Mouse (Mus musculus): ENCODE measurements around the gene Lurap1. TPM values are rescaled to one million over a fixed set of nuclear protein-coding genes. Genes with fewer than 3 reads are reported as not detected.

Lurap1 gene
- polyA plus RNA-seq, 1 experiment from 2014 or later: 3.3 TPM

GRCm38 (mm10) chr4:116134990-116135389, 16.1 kb downstream of the Lurap1 start:
- 17% methylated on average over 2 of the region's 2 CpGs for WGBS
- Histone ChIP-seq H3K4me3 (no peak overlapping the region), H3K36me3 (no peaks in the 10 kb centered on the region), H3K9ac (no peak overlapping the region), H3K27ac (no peak overlapping the region), H3K9me3 (no peaks in the 10 kb centered on the region), H3K4me1 (peaks cover 4% of the 10 kb centered on the region; the same call in 1 of the 2 replicates), H3K27me3 (no peaks in the 10 kb centered on the region), H3K4me2 (no peak overlapping the region)
- no peak for ATAC-seq (ENCODE audit: borderline replicate concordance, extremely low read depth, low FRiP score, low TSS enrichment)

GRCm38 (mm10) chr4:116133126-116133525, 18.0 kb downstream of the Lurap1 start:
- Histone ChIP-seq H3K4me3 (no peak overlapping the region), H3K4me1 (peaks cover 4% of the 10 kb centered on the region; the same call in 1 of the 2 replicates), H3K9me3 (no peaks in the 10 kb centered on the region), H3K9ac (no peak overlapping the region), H3K36me3 (no peaks in the 10 kb centered on the region), H3K4me2 (no peak overlapping the region), H3K27me3 (no peaks in the 10 kb centered on the region), H3K27ac (no peak overlapping the region)
- no peak for ATAC-seq (ENCODE audit: borderline replicate concordance, extremely low read depth, low FRiP score, low TSS enrichment)
- 83% methylated on average over 4 of the region's 4 CpGs for WGBS

GRCm38 (mm10) chr4:116127956-116128355, 23.2 kb downstream of the Lurap1 start:
- Histone ChIP-seq H3K4me1 (peaks cover 14% of the 10 kb centered on the region), H3K27me3 (no peaks in the 10 kb centered on the region), H3K4me3 (no peak overlapping the region), H3K4me2 (no peak overlapping the region), H3K9me3 (no peaks in the 10 kb centered on the region), H3K36me3 (no peaks in the 10 kb centered on the region), H3K27ac (no peak overlapping the region), H3K9ac (no peak overlapping the region)
- no peak for ATAC-seq (ENCODE audit: borderline replicate concordance, extremely low read depth, low FRiP score, low TSS enrichment)
- WGBS: 75% methylated on average over 6 of the region's 6 CpGs

- no peaks in the 10 kb centered on the region for H3K9me3 ChIP-seq
- H3K36me3 ChIP-seq: no peaks in the 10 kb centered on the region
- no peaks in the 10 kb centered on the region for H3K27me3 ChIP-seq
- H3K27ac ChIP-seq: no peak overlapping the region
- no peak overlapping the region for H3K4me3 ChIP-seq
- no peak overlapping the region for H3K9ac ChIP-seq
- peaks cover 20% of the 10 kb centered on the region for H3K4me1 ChIP-seq
- H3K4me2 ChIP-seq: no peak overlapping the region
- no peak for ATAC-seq (ENCODE audit: borderline replicate concordance, extremely low read depth, low FRiP score, low TSS enrichment)
- WGBS: 93% methylated on average over 4 of the region's 4 CpGs
Measured at GRCm38 (mm10) chr4:116125803-116126386, 25.2 kb downstream of the Lurap1 start.

GRCm38 (mm10) chr4:116123602-116124519, 27.3 kb downstream of the Lurap1 start, which contains the start of the genes Rad54l and Pomgnt1:
TSS of gene Rad54l (minus strand) at chr4:116123690.
TSS of gene Pomgnt1 (plus strand) at chr4:116123840.
- peaks cover 20% of the 10 kb centered on the region for H3K4me1 ChIP-seq
- no peaks in the 10 kb centered on the region for H3K9me3 ChIP-seq
- ATAC-seq (ENCODE audit: borderline replicate concordance, extremely low read depth, low FRiP score, low TSS enrichment): peak; percentile 96
- H3K36me3 ChIP-seq: 0 out of 2 replicates have a peak, but pooled peaks cover under 1% of the 10 kb centered on the region
- no peaks in the 10 kb centered on the region for H3K27me3 ChIP-seq
- peak within 1 kb of the TSS; percentile 56 for H3K9ac ChIP-seq
- H3K27ac ChIP-seq: peak within 1 kb of the TSS; percentile 66
- 4% methylated on average over 24 of the region's 24 CpGs for WGBS
- H3K4me2 ChIP-seq: peak within 1 kb of the TSS; percentile 68
- peak within 1 kb of the TSS; percentile 59 for H3K4me3 ChIP-seq

- Histone ChIP-seq H3K9ac (peak overlapping the region; percentile 53), H3K36me3 (0 out of 2 replicates have a peak, but pooled peaks cover 5% of the 10 kb centered on the region), H3K27ac (no peak overlapping the region), H3K4me1 (peaks cover 20% of the 10 kb centered on the region), H3K4me3 (peak overlapping the region; percentile 59), H3K4me2 (peak overlapping the region; percentile 68), H3K27me3 (no peaks in the 10 kb centered on the region), H3K9me3 (no peaks in the 10 kb centered on the region)
- 0% methylated on average over 1 of the region's 1 CpGs for WGBS
- ATAC-seq (ENCODE audit: borderline replicate concordance, extremely low read depth, low FRiP score, low TSS enrichment): no peak
Measured at GRCm38 (mm10) chr4:116122762-116123161, 28.4 kb downstream of the Lurap1 start.

GRCm38 (mm10) chr4:116111486-116111885, 39.7 kb downstream of the Lurap1 start:
- no peak overlapping the region for H3K27ac ChIP-seq
- H3K9me3 ChIP-seq: no peaks in the 10 kb centered on the region
- peaks cover 15% of the 10 kb centered on the region for H3K36me3 ChIP-seq
- no peaks in the 10 kb centered on the region for H3K27me3 ChIP-seq
- H3K4me1 ChIP-seq: no peaks in the 10 kb centered on the region
- H3K4me3 ChIP-seq: no peak overlapping the region
- ATAC-seq (ENCODE audit: borderline replicate concordance, extremely low read depth, low FRiP score, low TSS enrichment): no peak
- WGBS: 86% methylated on average over 2 of the region's 2 CpGs
- no peak overlapping the region for H3K4me2 ChIP-seq
- H3K9ac ChIP-seq: no peak overlapping the region

- no peaks in the 10 kb centered on the region for H3K27me3 ChIP-seq
- no peak overlapping the region for H3K4me3 ChIP-seq
- no peak overlapping the region for H3K4me2 ChIP-seq
- no peak overlapping the region for H3K27ac ChIP-seq
- H3K4me1 ChIP-seq: no peaks in the 10 kb centered on the region
- 88% methylated on average over 6 of the region's 6 CpGs for WGBS
- peaks cover 15% of the 10 kb centered on the region; the same call in 1 of the 2 replicates for H3K36me3 ChIP-seq
- ATAC-seq (ENCODE audit: borderline replicate concordance, extremely low read depth, low FRiP score, low TSS enrichment): no peak
- no peak overlapping the region for H3K9ac ChIP-seq
- no peaks in the 10 kb centered on the region for H3K9me3 ChIP-seq
Measured at GRCm38 (mm10) chr4:116110695-116111094, 40.4 kb downstream of the Lurap1 start.

- Histone ChIP-seq H3K27me3 (no peaks in the 10 kb centered on the region), H3K36me3 (peaks cover 32% of the 10 kb centered on the region), H3K27ac (no peak overlapping the region), H3K9me3 (no peaks in the 10 kb centered on the region), H3K4me2 (no peak overlapping the region), H3K9ac (no peak overlapping the region), H3K4me1 (no peaks in the 10 kb centered on the region), H3K4me3 (no peak overlapping the region)
- ATAC-seq (ENCODE audit: borderline replicate concordance, extremely low read depth, low FRiP score, low TSS enrichment): no peak
- WGBS: 92% methylated on average over 5 of the region's 5 CpGs
Measured at GRCm38 (mm10) chr4:116105278-116105677, 45.9 kb downstream of the Lurap1 start.

GRCm38 (mm10) chr4:116100959-116101358, 50.2 kb downstream of the Lurap1 start:
- Histone ChIP-seq H3K9ac (no peak overlapping the region), H3K4me1 (no peaks in the 10 kb centered on the region), H3K27me3 (no peaks in the 10 kb centered on the region), H3K9me3 (no peaks in the 10 kb centered on the region), H3K36me3 (peaks cover 62% of the 10 kb centered on the region), H3K27ac (no peak overlapping the region), H3K4me2 (no peak overlapping the region), H3K4me3 (no peak overlapping the region)
- no peak for ATAC-seq (ENCODE audit: borderline replicate concordance, extremely low read depth, low FRiP score, low TSS enrichment)
- WGBS: 78% methylated on average over 7 of the region's 7 CpGs

GRCm38 (mm10) chr4:116097211-116097610, 53.9 kb downstream of the Lurap1 start:
- Histone ChIP-seq H3K4me2 (no peak overlapping the region), H3K27me3 (no peaks in the 10 kb centered on the region), H3K9ac (no peak overlapping the region), H3K36me3 (peaks cover 88% of the 10 kb centered on the region), H3K4me3 (no peak overlapping the region), H3K9me3 (no peaks in the 10 kb centered on the region), H3K27ac (no peak overlapping the region), H3K4me1 (no peaks in the 10 kb centered on the region)
- ATAC-seq (ENCODE audit: borderline replicate concordance, extremely low read depth, low FRiP score, low TSS enrichment): no peak
- WGBS: 68% methylated on average over 8 of the region's 8 CpGs

- no peak for ATAC-seq (ENCODE audit: borderline replicate concordance, extremely low read depth, low FRiP score, low TSS enrichment)
- Histone ChIP-seq H3K27me3 (no peaks in the 10 kb centered on the region), H3K9me3 (no peaks in the 10 kb centered on the region), H3K4me3 (no peak overlapping the region), H3K4me2 (no peak overlapping the region), H3K36me3 (peaks cover 90% of the 10 kb centered on the region), H3K9ac (no peak overlapping the region), H3K4me1 (no peaks in the 10 kb centered on the region), H3K27ac (no peak overlapping the region)
- WGBS: 88% methylated on average over 10 of the region's 10 CpGs
Measured at GRCm38 (mm10) chr4:116096291-116096690, 54.8 kb downstream of the Lurap1 start.

Data from lung, embryonic 15.5 days (tissue).